Mouse (Mus musculus): Measurements from ENCODE around the gene Drc3. TPM values are rescaled to one million over a fixed set of nuclear protein-coding genes. Genes with fewer than 3 reads are reported as not detected.
"Not testable (repeated sequence)": the region's sequence is repeated elsewhere in the genome, so short reads cannot be mapped to it uniquely, and the experiment has no call there.

Gene Drc3
- total RNA-seq, 2 experiments from 2014 or later, result 2.0 to 3.2 TPM

DNA sequence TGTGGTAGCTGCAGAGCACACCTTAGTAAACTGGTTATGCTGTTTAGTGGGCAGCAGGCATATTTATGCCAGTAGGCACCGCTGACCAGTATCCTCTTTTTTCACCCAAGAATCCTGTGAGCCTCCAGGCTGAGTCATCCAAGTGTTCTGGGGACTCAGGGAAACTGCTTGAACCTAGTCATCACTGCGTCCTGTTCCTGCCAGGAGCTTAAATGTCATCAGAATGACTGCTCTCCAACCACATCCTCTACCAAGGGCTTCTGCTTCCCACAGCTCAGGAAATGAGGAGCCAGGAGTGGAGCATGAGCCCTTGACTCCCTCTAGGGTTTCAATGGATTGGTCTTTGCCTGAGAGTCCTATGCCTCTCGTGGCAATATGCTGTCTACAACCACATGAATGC is 83.5 kb downstream of the Drc3 start:
- intact Hi-C loops (cut with DNase I), result no loop called here
- no peak for DNase-seq

DNA sequence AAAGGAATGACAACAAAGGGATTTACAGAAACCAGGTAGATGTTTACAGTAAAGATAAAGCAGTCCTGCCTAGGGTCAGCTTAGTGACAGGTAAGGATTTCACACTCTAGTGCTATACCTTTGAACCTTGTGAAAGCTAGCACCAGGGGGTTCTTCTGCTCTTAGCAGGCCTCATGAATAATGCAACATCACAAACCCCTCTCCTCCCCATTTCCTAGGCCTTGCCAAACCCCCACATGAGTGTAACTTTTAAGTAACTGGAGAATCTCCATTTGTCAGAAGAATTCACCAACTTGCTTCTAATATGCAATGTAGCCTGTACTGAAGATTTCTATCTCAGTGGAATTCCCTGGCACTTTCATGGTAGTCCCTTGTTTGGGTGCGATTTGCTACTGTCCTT is 86.5 kb downstream of the Drc3 start:
- intact Hi-C loops (cut with DNase I); DNase-seq: not testable (repeated sequence)

DNA sequence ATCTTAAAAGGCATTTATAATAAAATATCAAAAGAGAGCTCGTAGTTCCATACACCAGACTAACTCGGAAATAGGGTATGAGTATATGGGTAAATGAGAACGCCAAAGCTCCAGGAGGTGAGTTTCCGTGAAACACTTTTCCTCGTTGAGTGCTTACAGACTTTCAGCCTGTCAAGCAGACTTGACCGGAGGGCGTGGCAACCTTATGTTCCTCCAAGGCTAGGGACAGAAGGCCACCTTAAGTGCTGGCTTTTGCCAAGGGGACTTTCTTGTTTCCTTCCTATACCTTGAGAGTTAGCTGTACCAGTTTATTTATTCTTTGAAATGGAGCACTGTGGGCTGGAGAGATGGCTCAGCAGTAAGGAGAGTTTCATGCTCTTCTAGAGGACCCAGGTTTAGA is 87.0 kb downstream of the Drc3 start:
- DNase-seq, result no peak
- intact Hi-C loops (cut with DNase I), result no loop called here

DNA sequence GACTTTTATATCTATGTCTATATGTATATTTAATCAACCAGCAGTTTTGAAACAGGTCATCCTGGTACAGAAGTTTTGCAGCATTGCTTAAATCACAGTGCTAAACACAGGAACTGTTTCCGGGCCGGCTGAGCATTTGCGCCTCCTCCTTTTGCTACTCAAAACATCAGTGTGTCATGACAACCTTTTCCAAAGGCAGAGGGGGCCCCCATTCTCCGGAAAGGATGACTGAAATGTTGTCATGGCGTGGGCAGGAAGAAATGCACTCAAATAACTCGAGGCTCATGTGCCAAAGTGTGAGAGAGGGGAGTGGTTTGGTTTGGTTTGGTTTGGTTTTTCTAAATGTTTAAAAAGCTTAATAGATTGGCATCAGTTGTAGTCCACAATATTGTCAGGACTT is 89.8 kb downstream of the Drc3 start:
- intact Hi-C loops (cut with DNase I), result no loop called here
- DNase-seq, result no peak

Other genes starting within 250 kb of the Drc3 start
- 10 to 100 TPM; 32.6 to 33.1 TPM for gene Rai1, start 248.3 kb upstream of the Drc3 start, total RNA-seq (2021)
- gene Srebf1, start 130.7 kb upstream of the Drc3 start, total RNA-seq (2021), result 10 to 100 TPM; 29.0 to 32.0 TPM
- 10 to 100 TPM; 93.3 to 93.7 TPM for gene Tom1l2, start 424 bp upstream of the Drc3 start, total RNA-seq (2021)
- 10 to 100 TPM; 34.4 to 35.7 TPM for gene Gid4, start 63.8 kb downstream of the Drc3 start, total RNA-seq (2021)
- 10 to 100 TPM; 41.4 to 47.0 TPM for gene Atpaf2, start 65.1 kb downstream of the Drc3 start, total RNA-seq (2021)
- gene Drg2, start 101.3 kb downstream of the Drc3 start, total RNA-seq (2021), result 10 to 100 TPM; 31.1 to 34.1 TPM
- under 1 TPM; 0.12 to 0.14 TPM for gene Myo15, start 116.0 kb downstream of the Drc3 start, total RNA-seq (2021)
- gene Alkbh5, start 183.1 kb downstream of the Drc3 start, total RNA-seq (2021), result 10 to 100 TPM; 72.5 to 74.1 TPM